Mouse (Mus musculus) mesoderm, embryonic 11.5 days (tissue): ENCODE measurements around the gene D630039A03Rik.

Experiments
- DNase-seq: peaks from one replicate; pipeline ENCODE4 v3.0.0-alpha.2; 2012; ENCODE audit warnings: low read depth, low spot score

D630039A03Rik gene

GRCm38 (mm10) chr4:57916201-57916661, at the start of gene D630039A03Rik:
Gene D630039A03Rik (minus strand): TSS chr4:57916297.
- DNase-seq: no peak

GRCm38 (mm10) chr4:57965516-57965915, 49.4 kb upstream of the D630039A03Rik start:
- DNase-seq: no peak

- DNase-seq: no peak
Observed at GRCm38 (mm10) chr4:57964143-57964542, 48.0 kb upstream of the D630039A03Rik start.

- no peak for DNase-seq
Observed at GRCm38 (mm10) chr4:57959056-57959455, 43.0 kb upstream of the D630039A03Rik start.

GRCm38 (mm10) chr4:57958098-57958497, 42.0 kb upstream of the D630039A03Rik start:
- no peak for DNase-seq

- DNase-seq: no peak
Observed at GRCm38 (mm10) chr4:57957200-57958085, 41.3 kb upstream of the D630039A03Rik start.

GRCm38 (mm10) chr4:57956029-57956960, 40.2 kb upstream of the D630039A03Rik start, which contains the start of gene Txn1:
Gene Txn1 (minus strand): TSS chr4:57956411.
- DNase-seq: peak; percentile 97

- peak; percentile 64 for DNase-seq
Observed at GRCm38 (mm10) chr4:57955544-57955958, 39.5 kb upstream of the D630039A03Rik start.

GRCm38 (mm10) chr4:57954991-57955390, 38.9 kb upstream of the D630039A03Rik start:
- DNase-seq: no peak

- no peak for DNase-seq
Observed at GRCm38 (mm10) chr4:57954580-57954979, 38.5 kb upstream of the D630039A03Rik start.

- no peak for DNase-seq
Observed at GRCm38 (mm10) chr4:57953796-57954195, 37.7 kb upstream of the D630039A03Rik start.

GRCm38 (mm10) chr4:57952891-57953290, 36.8 kb upstream of the D630039A03Rik start:
- DNase-seq: no peak

- DNase-seq: no peak
Observed at GRCm38 (mm10) chr4:57952416-57952815, 36.3 kb upstream of the D630039A03Rik start.

GRCm38 (mm10) chr4:57949866-57950265, 33.8 kb upstream of the D630039A03Rik start:
- DNase-seq: no peak

- no peak for DNase-seq
Observed at GRCm38 (mm10) chr4:57947476-57947875, 31.4 kb upstream of the D630039A03Rik start.

- no peak for DNase-seq
Observed at GRCm38 (mm10) chr4:57947036-57947435, 30.9 kb upstream of the D630039A03Rik start.

- no peak for DNase-seq
Observed at GRCm38 (mm10) chr4:57942892-57943291, 26.8 kb upstream of the D630039A03Rik start.

- no peak for DNase-seq
Observed at GRCm38 (mm10) chr4:57940631-57941030, 24.5 kb upstream of the D630039A03Rik start.

- DNase-seq: no peak
Observed at GRCm38 (mm10) chr4:57937292-57937691, 21.2 kb upstream of the D630039A03Rik start.

- no peak for DNase-seq
Observed at GRCm38 (mm10) chr4:57934181-57934580, 18.1 kb upstream of the D630039A03Rik start.

- DNase-seq: no peak
Observed at GRCm38 (mm10) chr4:57930559-57931170, 14.6 kb upstream of the D630039A03Rik start.
